Mouse (Mus musculus) left cerebral cortex, postnatal 25 days (tissue): ENCODE results near the gene Snrpg. TPM values are rescaled to one million over a fixed set of nuclear protein-coding genes. Genes with fewer than 3 reads are reported as not detected.
A peak's percentile ranks its signal among the peaks of the same experiment; 100 is the strongest.
"Not testable (repeated sequence)": the region's sequence is repeated elsewhere in the genome, so short reads cannot be mapped to it uniquely, and the experiment has no call there.

ENCODE experiments used
- DNase-seq, 2 experiments: peaks; one replicate each; pipeline ENCODE4 v3.0.0; 2022; ENCODE audit warnings: low spot score in 2 of 2, mixed read lengths in 1 of 2
- intact Hi-C: fragments of 180-260 bp; cut with DNase I; formaldehyde crosslinking; loops from one replicate; pipeline ENCODE4 v1.15.1; 2025
- total RNA-seq, 2 experiments: library from RNA; stranded (reverse); gene quantifications; 2 replicates each; pipeline ENCODE4 v1.2.3; 2021

Snrpg gene
- total RNA-seq, 2 experiments from 2014 or later: 58.9 to 62.2 TPM

GRCm38 (mm10) chr6:86365371-86366124 is 5.6 kb upstream of the Snrpg start, which contains the start of gene Fam136a:
Gene Fam136a (plus strand): TSS chr6:86365646.
- peak; percentile 89 to 94 for DNase-seq
- intact Hi-C loops: loop anchor here (2.0 to 5.0 kb wide), 2 partner anchors 31 to 338 kb away; partner anchors contain the start of genes Add2 and Pcyox1

- intact Hi-C loops: loop anchor here (5.0 kb wide), 1 partner anchor 339 kb away; the partner anchor contains the start of gene Add2
- peak; percentile 26 to 28 for DNase-seq
Measured at GRCm38 (mm10) chr6:86366125-86366852, 4.8 kb upstream of the Snrpg start.

DNA sequence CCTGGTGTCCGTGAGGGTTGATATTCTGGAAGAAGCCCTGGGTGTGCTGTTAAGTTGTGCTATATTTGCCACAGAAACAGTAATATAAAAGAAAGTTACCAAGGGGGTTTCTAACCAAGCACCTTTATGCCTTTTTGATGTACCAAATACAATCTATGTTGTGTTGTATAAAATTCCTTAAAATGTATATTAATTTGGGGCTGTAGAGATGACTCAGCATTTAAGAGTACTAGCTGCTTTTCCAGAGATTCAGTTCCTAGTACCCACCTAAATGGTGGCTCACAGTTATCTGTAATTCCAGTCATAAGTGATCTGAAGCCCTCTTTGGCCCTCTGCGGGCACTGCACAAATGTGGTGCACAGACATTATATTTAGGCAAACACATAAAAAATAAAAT is 4.3 kb upstream of the Snrpg start:
- intact Hi-C loops: loop anchor here (5.0 kb wide), 1 partner anchor 340 kb away; the partner anchor contains the start of gene Add2
- no peak for DNase-seq

DNA sequence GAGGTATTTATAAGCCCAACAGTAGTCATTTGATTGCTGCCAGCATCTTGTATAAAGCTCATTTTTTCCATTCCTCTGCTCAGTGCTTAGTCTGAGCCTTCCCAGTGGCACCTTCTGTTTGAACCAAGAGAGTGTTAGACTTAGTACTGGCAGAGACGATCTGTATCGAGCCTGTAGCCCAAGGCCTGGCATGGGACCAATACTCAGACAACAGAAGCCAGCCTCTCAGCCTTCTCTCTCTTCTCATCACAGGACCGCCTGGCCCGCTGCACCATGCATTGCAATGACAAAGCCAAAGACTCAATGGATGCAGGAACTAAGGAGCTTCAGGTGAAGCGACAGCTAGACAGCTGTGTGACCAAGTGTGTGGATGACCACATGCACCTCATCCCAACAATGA is 2.6 kb upstream of the Snrpg start:
- peak in 1 of 2 experiments; percentile 53 for DNase-seq
- intact Hi-C loops: loop anchor here (5.0 kb wide), 1 partner anchor 341 kb away; the partner anchor contains the start of gene Add2

DNA sequence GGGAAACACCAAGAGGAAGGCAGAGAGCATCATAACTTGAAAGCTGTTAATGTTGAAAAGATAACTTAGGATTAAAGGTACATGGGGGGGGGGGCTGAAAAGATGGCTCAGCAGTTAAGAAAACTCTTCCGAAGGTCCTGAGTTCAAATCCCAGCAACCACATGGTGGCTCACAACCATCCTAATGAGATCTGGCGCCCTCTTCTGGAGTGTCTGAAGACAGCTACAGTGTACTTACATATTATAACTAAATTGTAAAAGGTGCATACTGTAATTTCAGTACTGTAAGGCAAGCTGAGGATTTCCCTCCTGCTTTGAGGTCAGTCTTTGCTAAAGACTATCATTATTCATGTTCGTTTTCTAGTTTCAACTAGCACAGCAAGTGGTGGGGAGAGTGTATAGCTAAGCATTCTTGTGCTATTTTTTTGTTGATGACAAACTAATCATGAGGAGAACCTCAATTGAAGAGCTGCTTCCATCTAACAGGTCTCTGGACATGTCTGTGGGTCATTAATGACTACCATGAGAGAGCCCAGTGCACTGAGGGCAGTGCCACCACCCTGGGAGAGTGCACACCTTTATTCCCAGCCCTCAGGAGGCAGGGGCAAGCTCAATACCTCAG is 901 bp upstream of the Snrpg start:
- DNase-seq: no peak
- intact Hi-C loops: no loop called here

DNA sequence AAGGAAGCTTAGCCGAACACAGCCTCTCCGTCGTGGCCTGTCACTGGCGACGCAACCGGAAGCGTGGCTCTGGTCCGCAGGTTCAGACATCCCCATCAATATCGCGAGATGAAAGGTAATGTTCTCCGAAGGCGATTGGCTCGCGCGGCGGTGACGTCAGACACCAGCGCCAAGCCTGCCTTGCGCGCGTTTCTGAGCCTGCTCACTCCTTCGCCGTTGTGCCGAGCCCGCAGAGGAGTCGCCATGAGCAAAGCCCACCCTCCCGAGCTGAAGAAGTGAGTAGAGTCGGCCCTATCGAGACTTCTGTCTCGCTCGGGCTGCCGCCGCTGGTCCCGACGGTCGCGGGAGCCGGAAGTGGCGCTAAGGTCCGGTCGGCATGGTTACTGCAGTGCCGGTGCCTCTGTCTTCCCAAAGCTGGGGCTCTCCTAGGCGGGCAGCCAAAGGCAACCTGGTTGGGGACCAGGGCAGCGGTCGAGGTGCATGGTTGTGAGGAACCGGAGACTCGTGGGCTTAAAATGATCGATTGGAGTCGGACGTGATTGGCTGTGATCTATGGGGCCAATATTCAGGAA is 322 bp downstream of the Snrpg start:
- intact Hi-C loops: no loop called here

GRCm38 (mm10) chr6:86371950-86372516 is 929 bp downstream of the Snrpg start:
- no peak for DNase-seq
- intact Hi-C loops: no loop called here

More for the DNA sequence above, 322 bp downstream of the Snrpg start:
- peak; percentile 98 to 99 for DNase-seq

DNA sequence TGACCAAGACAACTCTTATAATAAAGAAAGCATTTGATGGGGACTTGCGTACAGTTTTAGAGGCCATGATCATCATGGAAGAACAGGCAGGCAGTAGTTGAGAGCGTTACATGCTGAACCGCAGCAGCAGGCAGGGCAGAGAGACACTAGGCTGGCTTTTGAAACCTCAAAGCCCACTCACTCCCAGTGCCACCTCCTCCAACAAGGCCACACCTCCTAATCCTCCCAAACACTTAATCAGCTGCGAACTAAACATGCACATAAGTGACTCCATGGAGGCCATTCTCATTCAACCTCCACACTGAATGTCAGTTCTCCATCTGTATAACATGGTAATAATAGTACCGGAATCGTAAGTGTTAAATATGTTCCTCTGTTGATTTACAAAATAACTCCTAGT is 2.5 kb downstream of the Snrpg start:
- intact Hi-C loops: no loop called here
- DNase-seq: no peak

DNA sequence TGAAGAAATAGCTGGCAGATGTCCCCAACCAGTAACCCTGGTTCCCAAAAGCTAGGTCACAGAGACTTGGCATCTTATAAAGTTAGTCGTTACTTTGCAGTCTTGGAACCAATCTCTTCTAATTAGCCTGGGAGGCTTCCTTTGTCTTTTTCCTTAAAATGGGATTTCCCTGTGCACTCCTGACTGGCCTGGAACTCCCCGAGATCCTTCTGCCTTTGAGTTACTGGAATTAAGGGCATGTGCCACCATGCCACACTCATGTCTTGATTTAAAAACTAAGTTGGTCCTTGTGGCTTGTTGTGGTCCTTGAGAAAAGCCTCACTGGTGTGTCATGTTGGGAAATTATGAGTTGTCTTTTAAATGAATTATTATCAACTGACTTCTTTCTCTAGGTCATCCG is 7.2 kb downstream of the Snrpg start:
- intact Hi-C loops: no loop called here
- DNase-seq: no peak

- intact Hi-C loops, DNase-seq: not testable (repeated sequence)
Measured at GRCm38 (mm10) chr6:86380112-86380511, 9.0 kb downstream of the Snrpg start.

GRCm38 (mm10) chr6:86382551-86382950 is 11.4 kb downstream of the Snrpg start:
- intact Hi-C loops: no loop called here
- DNase-seq: no peak

- intact Hi-C loops: no loop called here
- no peak for DNase-seq
Measured at GRCm38 (mm10) chr6:86383370-86383769, 12.3 kb downstream of the Snrpg start.

GRCm38 (mm10) chr6:86384692-86385091 is 13.6 kb downstream of the Snrpg start:
- DNase-seq: no peak
- intact Hi-C loops: no loop called here

DNA sequence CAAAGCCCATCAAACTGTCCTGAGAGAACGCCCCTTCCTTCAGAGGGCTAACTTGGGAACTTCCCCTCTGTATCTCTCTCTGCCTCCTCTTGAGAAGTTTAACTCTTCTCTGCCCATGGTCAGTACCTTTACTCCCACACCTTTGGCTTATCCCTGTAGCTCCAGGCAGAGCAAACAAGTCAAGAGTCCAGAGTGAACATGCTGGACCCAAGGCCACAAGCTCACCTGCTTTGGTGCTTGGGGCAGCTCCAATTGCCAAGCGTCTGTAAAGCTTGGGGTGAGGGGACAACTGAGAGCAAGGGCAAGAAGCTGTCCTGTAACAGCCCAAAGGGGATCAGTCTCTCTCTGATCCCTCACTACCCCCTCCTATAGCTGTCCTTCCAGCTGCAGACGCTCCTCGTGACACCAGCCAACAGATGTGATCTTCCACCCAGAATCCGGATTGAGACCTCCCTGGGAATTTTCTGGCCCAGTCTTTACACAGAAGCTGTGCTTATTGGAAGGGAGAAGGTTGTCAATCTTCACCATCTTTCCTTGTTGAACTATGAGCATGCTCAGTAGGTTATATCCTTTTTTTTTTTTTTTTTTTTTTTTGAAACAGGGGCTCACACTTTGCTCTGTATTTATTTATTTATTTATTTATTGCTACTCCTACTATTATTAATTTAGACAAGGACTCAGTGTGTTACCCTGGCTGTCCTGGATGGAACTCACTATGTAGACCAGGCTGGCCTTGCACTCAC is 14.4 kb downstream of the Snrpg start:
- DNase-seq: no peak
- intact Hi-C loops: no loop called here

DNA sequence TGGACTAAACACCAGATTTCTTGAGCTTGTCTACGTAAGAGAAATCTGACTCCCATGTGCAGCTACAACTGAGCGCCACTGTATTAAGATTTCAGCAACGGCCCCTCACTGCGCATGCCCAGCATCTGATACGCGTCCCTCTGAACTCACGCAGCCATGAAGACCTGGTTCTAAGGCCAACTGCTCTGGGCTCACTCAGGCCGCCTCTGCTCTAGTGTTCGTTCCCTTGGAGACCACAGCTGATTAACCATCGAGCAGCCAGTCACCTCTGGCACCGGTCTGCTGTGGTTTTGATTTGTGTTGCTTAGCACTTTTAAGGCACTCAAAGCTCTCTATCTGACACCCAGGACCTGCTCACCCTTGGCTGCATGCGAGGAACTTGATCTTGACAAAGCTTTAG is 16.2 kb downstream of the Snrpg start:
- intact Hi-C loops: no loop called here
- DNase-seq: no peak

- intact Hi-C loops: no loop called here
Measured at GRCm38 (mm10) chr6:86388461-86388860, 17.4 kb downstream of the Snrpg start.

GRCm38 (mm10) chr6:86391326-86391725 is 20.2 kb downstream of the Snrpg start:
- DNase-seq: no peak
- intact Hi-C loops: no loop called here

More at GRCm38 (mm10) chr6:86388461-86388860, 17.4 kb downstream of the Snrpg start:
- DNase-seq: no peak

DNA sequence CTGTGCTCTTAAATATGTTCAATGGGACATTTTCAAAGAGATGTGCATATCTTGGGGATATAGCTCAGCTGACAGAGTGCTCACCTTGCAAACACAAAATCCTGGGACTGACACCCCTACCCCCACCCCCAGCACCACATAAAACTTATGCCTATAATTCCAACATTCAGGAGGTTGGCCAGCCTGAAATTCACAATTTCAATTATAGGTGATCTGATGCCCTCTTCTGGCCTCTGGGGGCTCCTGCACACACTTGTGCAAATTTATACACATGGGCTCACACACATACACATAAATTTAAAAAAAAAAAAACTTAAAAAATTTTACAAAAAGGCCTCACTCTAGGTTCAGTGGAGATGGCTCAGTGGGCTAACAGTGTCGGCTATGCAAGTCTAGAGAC is 22.1 kb downstream of the Snrpg start:
- intact Hi-C loops: no loop called here
- DNase-seq: no peak
